Mouse (Mus musculus): ENCODE results near the gene Plpp3. TPM values are rescaled to one million over a fixed set of nuclear protein-coding genes. Genes with fewer than 3 reads are reported as not detected.

Plpp3 gene
- polyA plus RNA-seq, 1 experiment from 2014 or later, result 60.2 TPM

- Histone ChIP-seq H3K4me3 (ENCODE audit: low read depth, low read length) (no peak overlapping the region), H3K4me2 (replicated peaks; ENCODE audit: low read depth) (no peak overlapping the region), H3K9me3 (ENCODE audit: control insufficient read depth, low read length) (no peaks in the 10 kb centered on the region), H3K36me3 (ENCODE audit: control insufficient read depth, insufficient read depth, low read length) (0 out of 2 replicates have a peak, but pooled peaks cover 5% of the 10 kb centered on the region), H3K27me3 (ENCODE audit: control insufficient read depth, insufficient read depth, low read length) (no peaks in the 10 kb centered on the region), H3K4me1 (replicated peaks; ENCODE audit: control insufficient read depth, insufficient read depth) (peaks cover 4% of the 10 kb centered on the region; the same call in 1 of the 2 replicates), H3K9ac (ENCODE audit: low read length) (no peak overlapping the region), H3K27ac (replicated peaks) (no peak overlapping the region)
- TF ChIP-seq CTCF (IDR thresholded peaks at IDR 0.05; ENCODE audit: low read depth), result no peak
- no peak for TF ChIP-seq EP300 (optimal IDR thresholded peaks at IDR 0.05)
- WGBS, result 55% methylated on average over 16 of the region's 16 CpGs
- DNase-seq (ENCODE audit: low spot score) (no peak), ATAC-seq (ENCODE audit: low FRiP score, low TSS enrichment) (no peak)
Measured at GRCm38 (mm10) chr4:105181014-105181658, 24.0 kb downstream of the Plpp3 start.

GRCm38 (mm10) chr4:105181659-105182167 lies 24.6 kb downstream of the Plpp3 start:
- Histone ChIP-seq H3K27ac (replicated peaks) (no peak overlapping the region), H3K36me3 (ENCODE audit: control insufficient read depth, insufficient read depth, low read length) (0 out of 2 replicates have a peak, but pooled peaks cover 5% of the 10 kb centered on the region), H3K4me2 (replicated peaks; ENCODE audit: low read depth) (no peak overlapping the region), H3K27me3 (ENCODE audit: control insufficient read depth, insufficient read depth, low read length) (no peaks in the 10 kb centered on the region), H3K9ac (ENCODE audit: low read length) (no peak overlapping the region), H3K4me3 (ENCODE audit: low read depth, low read length) (no peak overlapping the region), H3K9me3 (ENCODE audit: control insufficient read depth, low read length) (no peaks in the 10 kb centered on the region), H3K4me1 (replicated peaks; ENCODE audit: control insufficient read depth, insufficient read depth) (peaks cover 4% of the 10 kb centered on the region; the same call in 1 of the 2 replicates)
- DNase-seq (ENCODE audit: low spot score), result no peak
- TF ChIP-seq CTCF (IDR thresholded peaks at IDR 0.05; ENCODE audit: low read depth) (no peak), EP300 (optimal IDR thresholded peaks at IDR 0.05) (no peak)
- WGBS, result 70% methylated on average over 3 of the region's 3 CpGs
- ATAC-seq (ENCODE audit: low FRiP score, low TSS enrichment), result no peak

GRCm38 (mm10) chr4:105182249-105182648 lies 25.1 kb downstream of the Plpp3 start:
- peaks cover 4% of the 10 kb centered on the region; the same call in 1 of the 2 replicates for H3K4me1 ChIP-seq (replicated peaks; ENCODE audit: control insufficient read depth, insufficient read depth)
- 72% methylated on average over 5 of the region's 5 CpGs for WGBS
- no peak overlapping the region for H3K27ac ChIP-seq (replicated peaks)
- no peak overlapping the region for H3K4me2 ChIP-seq (replicated peaks; ENCODE audit: low read depth)
- no peak for DNase-seq (ENCODE audit: low spot score)
- peaks cover 5% of the 10 kb centered on the region; the same call in 1 of the 2 replicates for H3K36me3 ChIP-seq (ENCODE audit: control insufficient read depth, insufficient read depth, low read length)
- H3K27me3 ChIP-seq (ENCODE audit: control insufficient read depth, insufficient read depth, low read length), result no peaks in the 10 kb centered on the region
- H3K4me3 ChIP-seq (ENCODE audit: low read depth, low read length), result no peak overlapping the region
- H3K9ac ChIP-seq (ENCODE audit: low read length), result no peak overlapping the region
- no peak for TF ChIP-seq EP300 (optimal IDR thresholded peaks at IDR 0.05)
- TF ChIP-seq CTCF (IDR thresholded peaks at IDR 0.05; ENCODE audit: low read depth), result no peak
- no peak for ATAC-seq (ENCODE audit: low FRiP score, low TSS enrichment)
- H3K9me3 ChIP-seq (ENCODE audit: control insufficient read depth, low read length), result no peaks in the 10 kb centered on the region

- H3K27me3 ChIP-seq (ENCODE audit: control insufficient read depth, insufficient read depth, low read length), result no peaks in the 10 kb centered on the region
- H3K4me2 ChIP-seq (replicated peaks; ENCODE audit: low read depth), result no peak overlapping the region
- DNase-seq (ENCODE audit: low spot score), result no peak
- no peak overlapping the region for H3K4me3 ChIP-seq (ENCODE audit: low read depth, low read length)
- no peak for TF ChIP-seq EP300 (optimal IDR thresholded peaks at IDR 0.05)
- no peak for TF ChIP-seq CTCF (IDR thresholded peaks at IDR 0.05; ENCODE audit: low read depth)
- H3K27ac ChIP-seq (replicated peaks), result 0 out of 2 replicates have a peak overlapping the region, but pooled peaks have one; percentile 24
- peaks cover 12% of the 10 kb centered on the region for H3K4me1 ChIP-seq (replicated peaks; ENCODE audit: control insufficient read depth, insufficient read depth)
- no peak for ATAC-seq (ENCODE audit: low FRiP score, low TSS enrichment)
- no peaks in the 10 kb centered on the region for H3K9me3 ChIP-seq (ENCODE audit: control insufficient read depth, low read length)
- 68% methylated on average over 4 of the region's 4 CpGs for WGBS
- no peak overlapping the region for H3K9ac ChIP-seq (ENCODE audit: low read length)
- peaks cover 5% of the 10 kb centered on the region; the same call in 1 of the 2 replicates for H3K36me3 ChIP-seq (ENCODE audit: control insufficient read depth, insufficient read depth, low read length)
Measured at GRCm38 (mm10) chr4:105184490-105184889, 27.3 kb downstream of the Plpp3 start.

GRCm38 (mm10) chr4:105184924-105185323 lies 27.8 kb downstream of the Plpp3 start:
- Histone ChIP-seq H3K9ac (ENCODE audit: low read length) (no peak overlapping the region), H3K4me1 (replicated peaks; ENCODE audit: control insufficient read depth, insufficient read depth) (peaks cover 14% of the 10 kb centered on the region), H3K4me2 (replicated peaks; ENCODE audit: low read depth) (no peak overlapping the region), H3K27ac (replicated peaks) (0 out of 2 replicates have a peak overlapping the region, but pooled peaks have one; percentile 24), H3K4me3 (ENCODE audit: low read depth, low read length) (no peak overlapping the region), H3K27me3 (ENCODE audit: control insufficient read depth, insufficient read depth, low read length) (no peaks in the 10 kb centered on the region), H3K36me3 (ENCODE audit: control insufficient read depth, insufficient read depth, low read length) (peaks cover 5% of the 10 kb centered on the region; the same call in 1 of the 2 replicates), H3K9me3 (ENCODE audit: control insufficient read depth, low read length) (no peaks in the 10 kb centered on the region)
- ATAC-seq (ENCODE audit: low FRiP score, low TSS enrichment) (no peak), DNase-seq (ENCODE audit: low spot score) (no peak)
- WGBS, result 65% methylated on average over 6 of the region's 6 CpGs
- TF ChIP-seq CTCF (IDR thresholded peaks at IDR 0.05; ENCODE audit: low read depth), result no peak
- TF ChIP-seq EP300 (optimal IDR thresholded peaks at IDR 0.05), result no peak

- Histone ChIP-seq H3K27ac (replicated peaks) (no peak overlapping the region), H3K9me3 (ENCODE audit: control insufficient read depth, low read length) (no peaks in the 10 kb centered on the region), H3K9ac (ENCODE audit: low read length) (no peak overlapping the region), H3K4me2 (replicated peaks; ENCODE audit: low read depth) (no peak overlapping the region), H3K4me1 (replicated peaks; ENCODE audit: control insufficient read depth, insufficient read depth) (peaks cover 15% of the 10 kb centered on the region), H3K4me3 (ENCODE audit: low read depth, low read length) (no peak overlapping the region), H3K27me3 (ENCODE audit: control insufficient read depth, insufficient read depth, low read length) (no peaks in the 10 kb centered on the region), H3K36me3 (ENCODE audit: control insufficient read depth, insufficient read depth, low read length) (peaks cover 3% of the 10 kb centered on the region; the same call in 1 of the 2 replicates)
- ATAC-seq (ENCODE audit: low FRiP score, low TSS enrichment) (0 out of 2 replicates have a peak, but pooled peaks have one; percentile 43), DNase-seq (ENCODE audit: low spot score) (peak; percentile 44)
- TF ChIP-seq EP300 (optimal IDR thresholded peaks at IDR 0.05), result no peak
- no peak for TF ChIP-seq CTCF (IDR thresholded peaks at IDR 0.05; ENCODE audit: low read depth)
- 71% methylated on average over 10 of the region's 10 CpGs for WGBS
Measured at GRCm38 (mm10) chr4:105186654-105187053, 29.5 kb downstream of the Plpp3 start.
